Mouse (Mus musculus): ENCODE results near the gene Hint2.

The Hint2 gene

DNA sequence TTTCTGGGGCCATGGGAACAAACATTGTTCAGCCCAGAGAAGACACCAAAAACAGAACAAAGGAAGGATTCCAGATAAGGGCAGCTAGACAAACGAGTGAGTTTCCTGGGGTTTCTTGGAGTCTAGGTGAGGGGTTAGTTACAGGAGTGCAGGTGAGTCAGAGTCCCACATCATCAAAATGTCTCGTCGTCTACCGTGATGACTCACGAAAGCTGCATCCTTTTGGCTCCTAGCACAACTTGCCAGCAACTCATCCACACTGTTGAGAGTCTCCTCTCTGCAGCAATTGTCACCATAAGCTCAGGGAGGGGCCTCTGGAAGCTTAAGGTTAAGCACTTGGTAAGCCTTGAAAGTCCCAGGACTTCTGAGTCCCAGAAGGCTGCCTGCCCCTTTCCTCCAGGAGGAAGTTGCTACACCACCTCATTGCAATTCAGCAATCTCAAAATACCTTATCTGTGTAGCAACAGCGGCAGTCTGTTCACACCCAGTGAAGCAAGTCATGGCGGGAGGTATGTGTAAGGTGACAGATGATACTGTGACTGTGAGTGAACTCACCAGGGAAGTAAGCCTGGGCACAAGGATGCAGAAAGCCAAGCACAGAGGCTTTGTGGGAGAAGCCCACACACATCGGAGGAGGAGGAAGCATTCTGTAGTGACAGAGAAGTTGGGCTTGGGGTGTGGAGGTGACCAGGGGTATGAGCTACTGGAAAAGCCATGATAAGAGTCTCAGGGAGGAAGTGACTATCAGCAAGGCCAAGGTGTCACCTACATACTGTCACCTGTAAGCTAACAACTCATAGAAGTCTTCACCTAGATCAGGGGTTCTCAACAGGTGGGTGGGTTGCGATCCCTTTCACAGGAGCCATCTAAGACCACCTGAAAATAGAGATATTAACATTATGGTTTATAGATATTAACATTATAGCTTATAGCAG lies 51.2 kb downstream of the Hint2 start:
- DNase-seq (ENCODE audit: low spot score in 2 of 2): no peak
